Mouse (Mus musculus) neural tube, embryonic 11.5 days (tissue): ENCODE measurements around the gene Dnajb2. TPM values are rescaled to one million over a fixed set of nuclear protein-coding genes. Genes with fewer than 3 reads are reported as not detected.

ENCODE experiments used
- ATAC-seq: fragments of 200-750 bp; cut with Nextera tagmentation; 2 replicates; pipeline ENCODE4 v1.8.0; 2017; ENCODE audit warnings: moderate number of reproducible peaks, mild to moderate bottlenecking, moderate TSS enrichment, moderate library complexity; ENCODE audit not compliant: insufficient read depth, low FRiP score, low TSS enrichment
- DNase-seq: peaks from one replicate; pipeline ENCODE4 v3.0.0-alpha.2; 2015; ENCODE audit warnings: low spot score
- H3K27ac ChIP-seq: fragments of 300-500 bp; sonication (generic); 2 replicates; pipeline ENCODE4 v1.5.1; 2014; ENCODE audit warnings: low read depth, mild to moderate bottlenecking, low read length
- H3K27me3 ChIP-seq: fragments of 300-500 bp; sonication (generic); 2 replicates; pipeline ENCODE4 v1.6.1; 2014; ENCODE audit warnings: mild to moderate bottlenecking, low read length, mixed read lengths; ENCODE audit not compliant: control insufficient read depth, insufficient read depth
- H3K36me3 ChIP-seq: fragments of 300-500 bp; sonication (generic); 2 replicates; pipeline ENCODE4 v1.6.1; 2014; ENCODE audit warnings: mild to moderate bottlenecking, low read length, moderate library complexity, mixed read lengths; ENCODE audit not compliant: control insufficient read depth, insufficient read depth
- H3K4me1 ChIP-seq: fragments of 300-500 bp; sonication (generic); 2 replicates; pipeline ENCODE4 v1.6.1; 2014; ENCODE audit warnings: low read length, mixed read lengths; ENCODE audit not compliant: control insufficient read depth, insufficient read depth
- H3K4me2 ChIP-seq: fragments of 300-500 bp; sonication (generic); 2 replicates; pipeline ENCODE4 v1.6.1; 2014; ENCODE audit warnings: low read depth, mild to moderate bottlenecking, moderate library complexity
- H3K4me3 ChIP-seq: fragments of 300-500 bp; sonication (generic); 2 replicates; pipeline ENCODE4 v1.5.1; 2014; ENCODE audit warnings: low read depth, low read length
- H3K9ac ChIP-seq: fragments of 300-500 bp; sonication (generic); 2 replicates; pipeline ENCODE4 v1.6.1; 2014; ENCODE audit warnings: mild to moderate bottlenecking, low read length
- H3K9me3 ChIP-seq: fragments of 300-500 bp; sonication (generic); 2 replicates; pipeline ENCODE4 v1.6.1; 2016; ENCODE audit warnings: low read length; ENCODE audit not compliant: control insufficient read depth
- WGBS: fragments of 180-500 bp; shearing (Covaris S2); extraction: QIAGEN DNeasy Blood & Tissue Kit; methylation state at CpG from one replicate; pipeline ENCODE4 v1.1.7; 2014; 5-methylcytosine and 5-hydroxymethylcytosine counted together
- polyA plus RNA-seq: library from polyadenylated mRNA; unstranded; fragments of >200 nt; fragmentation: Nextera tagmentation; extraction: Ambion mirVana; gene quantifications from 2 replicates; pipeline ENCODE4 v1.2.1, GENCODE M21; 2014

Gene Dnajb2
- polyA plus RNA-seq, 1 experiment from 2014 or later, result 21.9 TPM

DNA sequence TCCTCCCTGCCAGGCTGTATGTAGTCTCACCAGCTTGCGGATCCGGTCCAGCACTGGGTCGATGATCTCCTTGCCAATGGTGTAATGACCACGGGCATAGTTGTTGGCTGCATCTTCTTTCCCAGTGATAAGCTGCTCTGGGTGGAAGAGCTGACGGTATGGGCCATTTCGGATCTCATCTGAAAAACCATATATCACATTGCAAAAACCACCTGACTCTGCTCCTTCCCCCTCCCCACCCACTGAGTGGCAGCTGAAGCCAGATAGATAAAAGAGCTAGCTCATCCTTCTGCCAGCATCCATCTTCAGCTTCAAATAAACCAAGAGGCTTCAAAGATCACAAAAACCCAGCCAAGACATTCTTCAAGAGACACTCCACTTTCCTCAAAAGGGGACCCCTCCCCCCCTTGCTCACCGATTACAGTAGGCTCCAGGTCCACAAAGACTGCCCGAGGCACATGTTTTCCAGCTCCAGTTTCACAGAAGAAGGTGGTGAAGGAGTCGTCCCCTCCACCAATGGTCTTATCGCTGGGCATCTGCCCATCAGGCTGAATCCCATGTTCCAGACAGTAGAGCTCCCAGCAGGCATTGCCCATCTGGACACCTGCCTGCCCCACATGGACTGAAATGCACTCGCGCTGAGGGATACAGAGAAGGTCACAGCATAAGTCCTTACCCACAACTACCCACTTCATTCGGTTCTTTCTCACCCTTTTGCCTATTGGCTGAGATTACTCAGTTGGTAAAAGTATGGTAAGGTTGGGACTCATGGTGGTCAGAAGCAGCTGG lies 19.2 kb upstream of the Dnajb2 start:
- Histone ChIP-seq H3K27ac (no peak overlapping the region), H3K9ac (no peak overlapping the region), H3K4me2 (no peak overlapping the region), H3K9me3 (no peaks in the 10 kb centered on the region; the same call in 1 of the 2 replicates), H3K27me3 (peaks cover 43% of the 10 kb centered on the region), H3K4me1 (peaks cover 13% of the 10 kb centered on the region), H3K4me3 (no peak overlapping the region), H3K36me3 (peaks cover 10% of the 10 kb centered on the region)
- WGBS, result 82% methylated on average over 13 of the region's 13 CpGs
- DNase-seq (no peak), ATAC-seq (no peak)

DNA sequence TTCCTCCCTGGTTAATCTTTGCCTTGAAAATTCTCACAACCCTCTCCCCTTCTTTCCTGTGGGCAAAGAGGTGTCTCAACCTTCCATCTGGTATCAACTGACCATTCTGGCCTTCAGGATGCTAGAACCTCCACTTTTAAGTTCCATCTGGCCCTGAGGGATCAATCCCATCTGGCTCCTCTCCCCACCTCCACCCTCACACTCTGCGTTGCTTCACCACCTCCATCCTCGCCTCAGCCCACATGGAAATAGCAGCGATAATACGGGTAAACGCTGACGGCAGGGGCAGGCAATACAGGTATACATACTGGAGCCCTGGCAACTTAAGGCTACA lies 18.3 kb upstream of the Dnajb2 start:
- no peak for DNase-seq
- H3K4me2 ChIP-seq, result peak overlapping the region; percentile 20; the same call in 1 of the 2 replicates
- no peak overlapping the region for H3K27ac ChIP-seq
- H3K4me3 ChIP-seq, result no peak overlapping the region
- peaks cover 8% of the 10 kb centered on the region for H3K36me3 ChIP-seq
- 4% methylated on average over 6 of the region's 6 CpGs for WGBS
- no peak overlapping the region for H3K9ac ChIP-seq
- no peaks in the 10 kb centered on the region; the same call in 1 of the 2 replicates for H3K9me3 ChIP-seq
- no peak for ATAC-seq
- peaks cover 43% of the 10 kb centered on the region for H3K27me3 ChIP-seq
- H3K4me1 ChIP-seq, result peaks cover 13% of the 10 kb centered on the region

GRCm38 (mm10) chr1:75218227-75219001 lies 17.8 kb upstream of the Dnajb2 start:
- H3K27ac ChIP-seq, result no peak overlapping the region
- peaks cover 5% of the 10 kb centered on the region for H3K36me3 ChIP-seq
- H3K4me1 ChIP-seq, result peaks cover 13% of the 10 kb centered on the region
- ATAC-seq, result peak; percentile 36; the same call in 1 of the 2 replicates
- peak overlapping the region; percentile 49 for H3K4me3 ChIP-seq
- no peak for DNase-seq
- peak overlapping the region; percentile 36; the same call in 1 of the 2 replicates for H3K9ac ChIP-seq
- peaks cover 43% of the 10 kb centered on the region for H3K27me3 ChIP-seq
- WGBS, result 1% methylated on average over 38 of the region's 38 CpGs
- peak overlapping the region; percentile 92 for H3K4me2 ChIP-seq
- no peaks in the 10 kb centered on the region; the same call in 1 of the 2 replicates for H3K9me3 ChIP-seq

DNA sequence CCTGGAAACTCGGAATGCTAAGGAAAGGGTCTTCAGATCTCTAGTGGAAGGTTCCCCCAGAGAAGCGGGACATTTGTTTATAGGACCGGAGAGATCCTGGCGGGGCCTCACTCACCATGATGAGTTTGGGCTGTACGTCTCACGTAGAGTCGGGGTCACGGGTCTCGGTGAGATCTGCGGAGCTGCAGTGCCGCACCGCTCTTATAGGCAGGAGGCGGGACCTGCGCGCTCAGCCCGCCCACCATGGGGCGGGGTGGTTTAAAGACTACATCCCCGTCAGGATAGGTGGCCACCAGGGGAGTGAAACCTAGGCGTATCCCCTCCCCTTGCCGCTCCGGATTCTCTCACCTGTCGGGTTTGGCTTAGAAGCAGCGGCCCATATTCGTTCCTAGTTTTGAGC lies 17.1 kb upstream of the Dnajb2 start:
- peak; percentile 78 for DNase-seq
- Histone ChIP-seq H3K9ac (peak overlapping the region; percentile 36; the same call in 1 of the 2 replicates), H3K27ac (no peak overlapping the region), H3K4me2 (peak overlapping the region; percentile 92), H3K36me3 (peaks cover 4% of the 10 kb centered on the region), H3K9me3 (no peaks in the 10 kb centered on the region; the same call in 1 of the 2 replicates), H3K27me3 (peaks cover 46% of the 10 kb centered on the region), H3K4me3 (peak overlapping the region; percentile 49), H3K4me1 (peaks cover 13% of the 10 kb centered on the region)
- 0 out of 2 replicates have a peak, but pooled peaks have one; percentile 76 for ATAC-seq
- 0% methylated on average over 24 of the region's 24 CpGs for WGBS

GRCm38 (mm10) chr1:75219531-75219930 lies 16.7 kb upstream of the Dnajb2 start, which contains the start of gene Tuba4a:
TSS of gene Tuba4a (minus strand) at chr1:75219865.
- DNase-seq (peak; percentile 37), ATAC-seq (0 out of 2 replicates have a peak, but pooled peaks have one; percentile 41)
- peak within 1 kb of the TSS; percentile 92 for H3K4me2 ChIP-seq
- H3K9ac ChIP-seq, result peak within 1 kb of the TSS; percentile 36; the same call in 1 of the 2 replicates
- H3K27me3 ChIP-seq, result peaks cover 46% of the 10 kb centered on the region
- H3K36me3 ChIP-seq, result no peaks in the 10 kb centered on the region; the same call in 1 of the 2 replicates
- H3K9me3 ChIP-seq, result no peaks in the 10 kb centered on the region; the same call in 1 of the 2 replicates
- WGBS, result under 1% methylated on average over 34 of the region's 34 CpGs
- H3K4me1 ChIP-seq, result peaks cover 13% of the 10 kb centered on the region
- peak within 1 kb of the TSS; percentile 49 for H3K4me3 ChIP-seq
- no peak within 1 kb of the TSS for H3K27ac ChIP-seq

- Histone ChIP-seq H3K27me3 (peaks cover 46% of the 10 kb centered on the region), H3K36me3 (no peaks in the 10 kb centered on the region), H3K4me3 (no peak overlapping the region), H3K4me2 (no peak overlapping the region), H3K9me3 (no peaks in the 10 kb centered on the region; the same call in 1 of the 2 replicates), H3K27ac (no peak overlapping the region), H3K9ac (no peak overlapping the region), H3K4me1 (peaks cover 13% of the 10 kb centered on the region)
- DNase-seq (no peak), ATAC-seq (no peak)
- 83% methylated on average over 3 of the region's 3 CpGs for WGBS
Observed at GRCm38 (mm10) chr1:75221538-75221937, 14.7 kb upstream of the Dnajb2 start.

- Histone ChIP-seq H3K4me1 (peaks cover 13% of the 10 kb centered on the region), H3K9me3 (no peaks in the 10 kb centered on the region; the same call in 1 of the 2 replicates), H3K9ac (no peak overlapping the region), H3K27ac (no peak overlapping the region), H3K4me2 (no peak overlapping the region), H3K4me3 (no peak overlapping the region), H3K36me3 (no peaks in the 10 kb centered on the region), H3K27me3 (peaks cover 37% of the 10 kb centered on the region)
- DNase-seq (no peak), ATAC-seq (no peak)
- WGBS, result 82% methylated on average over 6 of the region's 6 CpGs
Observed at GRCm38 (mm10) chr1:75222926-75223325, 13.3 kb upstream of the Dnajb2 start.

GRCm38 (mm10) chr1:75223532-75223931 lies 12.7 kb upstream of the Dnajb2 start:
- H3K27ac ChIP-seq, result no peak overlapping the region
- no peak overlapping the region for H3K4me2 ChIP-seq
- WGBS, result 74% methylated on average over 6 of the region's 6 CpGs
- H3K4me1 ChIP-seq, result peaks cover 12% of the 10 kb centered on the region
- no peaks in the 10 kb centered on the region; the same call in 1 of the 2 replicates for H3K9me3 ChIP-seq
- no peak overlapping the region for H3K4me3 ChIP-seq
- ATAC-seq (no peak), DNase-seq (no peak)
- no peaks in the 10 kb centered on the region for H3K36me3 ChIP-seq
- H3K9ac ChIP-seq, result no peak overlapping the region
- peaks cover 32% of the 10 kb centered on the region for H3K27me3 ChIP-seq
